Mouse (Mus musculus): ENCODE data around the gene Fam198b. TPM values are rescaled to one million over a fixed set of nuclear protein-coding genes. Genes with fewer than 3 reads are reported as not detected.

Gene Fam198b
- polyA plus RNA-seq (2015; fragmentation: Nextera tagmentation; extraction: Ambion mirVana) = 21.3 and 35.3 TPM in 2 replicates

DNA sequence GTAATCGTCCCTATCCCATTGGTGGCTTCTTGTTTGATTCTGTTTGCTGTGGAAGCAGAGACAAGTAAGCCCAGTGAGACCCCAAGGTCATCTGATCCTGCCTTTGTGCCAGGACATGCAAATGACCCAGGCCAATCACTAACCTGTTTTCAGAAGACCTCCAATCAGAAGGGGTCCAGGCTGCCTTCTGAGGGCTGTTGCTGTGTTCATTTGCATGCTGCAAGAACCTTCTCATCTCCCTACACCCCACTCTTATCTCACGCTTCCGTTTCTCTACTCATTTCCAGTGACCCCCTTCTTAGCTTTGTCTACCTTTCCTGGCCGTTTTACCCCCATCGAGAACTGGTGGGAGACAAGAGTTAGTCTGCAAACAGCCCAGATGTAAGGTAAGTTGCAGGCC is at the start of gene Fam198b:
TSS of gene Fam198b (plus strand) at position 229 of the 400 bp plus-strand sequence.
- H3K27ac ChIP-seq (ENCODE audit: low read length) = peak within 1 kb of the TSS; percentile 20; the same call in 1 of the 2 replicates

GRCm38 (mm10) chr3:79838751-79839150 is 45.6 kb upstream of the Fam198b start:
- Histone ChIP-seq H3K9ac (replicated peaks; ENCODE audit: low read depth) (no peak overlapping the region), H3K9me3 (ENCODE audit: low read length) (no peaks in the 10 kb centered on the region), H3K4me2 (replicated peaks; ENCODE audit: low read depth, low read length) (no peak overlapping the region), H3K36me3 (ENCODE audit: insufficient read depth, low read length) (no peaks in the 10 kb centered on the region), H3K27me3 (replicated peaks; ENCODE audit: insufficient read depth, low read length) (no peaks in the 10 kb centered on the region), H3K4me1 (ENCODE audit: insufficient read depth, low read depth, low read length) (no peaks in the 10 kb centered on the region), H3K27ac (ENCODE audit: low read length) (no peak overlapping the region), H3K4me3 (ENCODE audit: low read depth, low read length) (no peak overlapping the region)
- TF ChIP-seq EP300 (IDR thresholded peaks at IDR 0.05) = no peak
- TF ChIP-seq CTCF (IDR thresholded peaks at IDR 0.05) = peak; percentile 53
- DNase-seq (ENCODE audit: low spot score) = no peak
- WGBS = 51% methylated on average over 6 of the region's 6 CpGs
- ATAC-seq = no peak

More for the DNA sequence above, at the start of gene Fam198b:
- peak within 1 kb of the TSS; percentile 55 for H3K4me2 ChIP-seq (replicated peaks; ENCODE audit: low read depth, low read length)
- H3K9me3 ChIP-seq (ENCODE audit: low read length) = no peaks in the 10 kb centered on the region
- no peak for TF ChIP-seq CTCF (IDR thresholded peaks at IDR 0.05)
- TF ChIP-seq EP300 (IDR thresholded peaks at IDR 0.05) = no peak
- H3K27me3 ChIP-seq (replicated peaks; ENCODE audit: insufficient read depth, low read length) = no peaks in the 10 kb centered on the region
- WGBS = 34% methylated on average over 5 of the region's 5 CpGs
- peak within 1 kb of the TSS; percentile 17; the same call in 1 of the 2 replicates for H3K4me3 ChIP-seq (ENCODE audit: low read depth, low read length)
- H3K4me1 ChIP-seq (ENCODE audit: insufficient read depth, low read depth, low read length) = peaks cover 11% of the 10 kb centered on the region; the same call in 1 of the 2 replicates
- no peak for DNase-seq (ENCODE audit: low spot score)
- no peak for ATAC-seq
- H3K9ac ChIP-seq (replicated peaks; ENCODE audit: low read depth) = no peak within 1 kb of the TSS
- no peaks in the 10 kb centered on the region for H3K36me3 ChIP-seq (ENCODE audit: insufficient read depth, low read length)

DNA sequence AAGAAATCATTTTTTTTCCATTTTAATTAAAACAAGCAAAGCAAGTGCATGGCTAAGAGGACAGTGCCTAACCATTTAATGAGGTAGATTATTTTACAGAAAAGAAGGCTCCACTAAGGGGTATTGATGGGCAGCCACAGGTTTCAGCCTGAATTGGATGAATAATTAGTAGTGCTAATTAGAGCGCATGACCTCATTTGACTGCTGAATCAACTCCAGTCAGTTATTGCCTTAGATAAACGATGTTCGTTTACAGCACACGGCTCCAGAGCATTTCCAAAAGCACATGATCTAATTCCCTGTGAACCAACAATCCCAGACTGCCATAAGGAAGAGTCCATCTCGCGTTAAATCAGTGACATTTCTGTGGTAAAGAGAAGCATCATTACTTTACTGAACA is 42.9 kb upstream of the Fam198b start:
- H3K27ac ChIP-seq (ENCODE audit: low read length) = no peak overlapping the region
- TF ChIP-seq EP300 (IDR thresholded peaks at IDR 0.05) = no peak
- TF ChIP-seq CTCF (IDR thresholded peaks at IDR 0.05) = no peak
- DNase-seq (ENCODE audit: low spot score) (no peak), ATAC-seq (no peak)
- no peaks in the 10 kb centered on the region for H3K27me3 ChIP-seq (replicated peaks; ENCODE audit: insufficient read depth, low read length)
- no peak overlapping the region for H3K9ac ChIP-seq (replicated peaks; ENCODE audit: low read depth)
- no peaks in the 10 kb centered on the region for H3K4me1 ChIP-seq (ENCODE audit: insufficient read depth, low read depth, low read length)
- H3K36me3 ChIP-seq (ENCODE audit: insufficient read depth, low read length) = no peaks in the 10 kb centered on the region
- H3K4me2 ChIP-seq (replicated peaks; ENCODE audit: low read depth, low read length) = peak overlapping the region; percentile 63
- peak overlapping the region; percentile 60; the same call in 1 of the 2 replicates for H3K4me3 ChIP-seq (ENCODE audit: low read depth, low read length)
- no peaks in the 10 kb centered on the region for H3K9me3 ChIP-seq (ENCODE audit: low read length)
- WGBS = 62% methylated on average over 6 of the region's 6 CpGs

- Histone ChIP-seq H3K27ac (ENCODE audit: low read length) (peak overlapping the region; percentile 54; the same call in 1 of the 2 replicates), H3K9me3 (ENCODE audit: low read length) (no peaks in the 10 kb centered on the region), H3K27me3 (replicated peaks; ENCODE audit: insufficient read depth, low read length) (no peaks in the 10 kb centered on the region), H3K36me3 (ENCODE audit: insufficient read depth, low read length) (no peaks in the 10 kb centered on the region), H3K4me2 (replicated peaks; ENCODE audit: low read depth, low read length) (peak overlapping the region; percentile 63), H3K9ac (replicated peaks; ENCODE audit: low read depth) (peak overlapping the region; percentile 39), H3K4me1 (ENCODE audit: insufficient read depth, low read depth, low read length) (no peaks in the 10 kb centered on the region), H3K4me3 (ENCODE audit: low read depth, low read length) (peak overlapping the region; percentile 60)
- no peak for TF ChIP-seq CTCF (IDR thresholded peaks at IDR 0.05)
- no peak for TF ChIP-seq EP300 (IDR thresholded peaks at IDR 0.05)
- ATAC-seq (peak; percentile 77), DNase-seq (ENCODE audit: low spot score) (peak; percentile 78)
- 6% methylated on average over 12 of the region's 12 CpGs for WGBS
Observed at GRCm38 (mm10) chr3:79842165-79842564, 42.2 kb upstream of the Fam198b start.

GRCm38 (mm10) chr3:79842616-79843016 is 41.7 kb upstream of the Fam198b start:
- WGBS = under 1% methylated on average over 19 of the region's 19 CpGs
- TF ChIP-seq CTCF (IDR thresholded peaks at IDR 0.05) = no peak
- TF ChIP-seq EP300 (IDR thresholded peaks at IDR 0.05) = no peak
- DNase-seq (ENCODE audit: low spot score) (peak; percentile 89), ATAC-seq (peak; percentile 89)
- H3K4me1 ChIP-seq (ENCODE audit: insufficient read depth, low read depth, low read length) = no peaks in the 10 kb centered on the region
- peak overlapping the region; percentile 39 for H3K9ac ChIP-seq (replicated peaks; ENCODE audit: low read depth)
- no peaks in the 10 kb centered on the region for H3K27me3 ChIP-seq (replicated peaks; ENCODE audit: insufficient read depth, low read length)
- no peaks in the 10 kb centered on the region for H3K36me3 ChIP-seq (ENCODE audit: insufficient read depth, low read length)
- H3K4me3 ChIP-seq (ENCODE audit: low read depth, low read length) = peak overlapping the region; percentile 60
- no peaks in the 10 kb centered on the region for H3K9me3 ChIP-seq (ENCODE audit: low read length)
- peak overlapping the region; percentile 54; the same call in 1 of the 2 replicates for H3K27ac ChIP-seq (ENCODE audit: low read length)
- peak overlapping the region; percentile 63 for H3K4me2 ChIP-seq (replicated peaks; ENCODE audit: low read depth, low read length)

DNA sequence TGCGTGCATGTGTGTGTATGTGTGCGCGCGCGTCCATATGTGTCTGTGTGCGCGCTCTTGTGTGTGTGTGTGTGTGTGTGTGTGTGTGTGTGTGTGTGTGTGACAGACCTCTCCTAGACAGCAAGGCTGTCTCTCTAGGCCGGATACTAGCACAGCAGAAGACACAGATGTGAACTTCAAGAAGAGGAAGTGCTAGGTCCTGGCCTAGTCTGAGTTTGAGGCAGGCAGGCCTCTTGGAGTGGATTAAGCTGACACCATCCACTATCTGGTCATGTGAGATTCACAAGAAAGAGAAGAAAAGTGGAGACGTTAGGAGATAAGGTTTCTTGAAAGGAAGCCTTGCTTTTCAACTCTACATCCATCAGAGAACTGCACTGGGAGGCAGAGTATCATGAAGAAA is 40.3 kb upstream of the Fam198b start:
- TF ChIP-seq CTCF (IDR thresholded peaks at IDR 0.05) (no peak), EP300 (IDR thresholded peaks at IDR 0.05) (no peak)
- ATAC-seq = no peak
- no peak overlapping the region for H3K27ac ChIP-seq (ENCODE audit: low read length)
- H3K9ac ChIP-seq (replicated peaks; ENCODE audit: low read depth) = no peak overlapping the region
- no peaks in the 10 kb centered on the region for H3K27me3 ChIP-seq (replicated peaks; ENCODE audit: insufficient read depth, low read length)
- no peaks in the 10 kb centered on the region for H3K4me1 ChIP-seq (ENCODE audit: insufficient read depth, low read depth, low read length)
- no peaks in the 10 kb centered on the region for H3K36me3 ChIP-seq (ENCODE audit: insufficient read depth, low read length)
- 81% methylated on average over 9 of the region's 9 CpGs for WGBS
- no peak overlapping the region for H3K4me2 ChIP-seq (replicated peaks; ENCODE audit: low read depth, low read length)
- H3K9me3 ChIP-seq (ENCODE audit: low read length) = no peaks in the 10 kb centered on the region
- no peak for DNase-seq (ENCODE audit: low spot score)
- H3K4me3 ChIP-seq (ENCODE audit: low read depth, low read length) = no peak overlapping the region
